Mouse (Mus musculus) left cerebral cortex, adult 9 months (tissue): Measurements from ENCODE around the gene A26c2.

Source experiments
- DNase-seq, 2 experiments: peaks; one replicate each; pipeline ENCODE4 v3.0.0; 2022; ENCODE audit warnings: low spot score in 2 of 2

Gene A26c2

GRCm38 (mm10) chr7:62823573-62823972 lies at the start of gene A26c2:
Gene A26c2 (minus strand): TSS chr7:62823673.
- DNase-seq, result no peak

GRCm38 (mm10) chr7:62851471-62851870 lies 28.0 kb upstream of the A26c2 start:
- DNase-seq, result no peak
